Mouse (Mus musculus) forebrain, embryonic 16.5 days (tissue): ENCODE results near the gene Nxn. TPM values are rescaled to one million over a fixed set of nuclear protein-coding genes. Genes with fewer than 3 reads are reported as not detected.

Experiments used
- ATAC-seq: fragments of 200-750 bp; cut with Nextera tagmentation; 2 replicates; pipeline ENCODE4 v1.8.0; 2017; ENCODE audit warnings: mild to moderate bottlenecking, moderate library complexity
- H3K27ac ChIP-seq: fragments of 300-500 bp; sonication (generic); 2 replicates; pipeline ENCODE4 v1.5.1; 2014; ENCODE audit warnings: low read length, control low read depth
- H3K27me3 ChIP-seq: fragments of 300-500 bp; sonication (generic); replicated peaks from 2 replicates; pipeline ENCODE4 v1.6.1; 2014; ENCODE audit warnings: low read length; ENCODE audit not compliant: control insufficient read depth, insufficient read depth
- H3K36me3 ChIP-seq: fragments of 300-500 bp; sonication (generic); 2 replicates; pipeline ENCODE4 v1.6.1; 2014; ENCODE audit not compliant: control insufficient read depth, insufficient read depth
- H3K4me1 ChIP-seq: fragments of 300-500 bp; sonication (generic); replicated peaks from 2 replicates; pipeline ENCODE4 v1.6.1; 2014; ENCODE audit warnings: low read length; ENCODE audit not compliant: control insufficient read depth, insufficient read depth
- H3K4me2 ChIP-seq: fragments of 300-500 bp; sonication (generic); 2 replicates; pipeline ENCODE4 v1.6.1; 2014; ENCODE audit warnings: mild to moderate bottlenecking, low read length, control low read depth
- H3K4me3 ChIP-seq: fragments of 300-500 bp; sonication (generic); replicated peaks from 2 replicates; pipeline ENCODE4 v1.5.1; 2014; ENCODE audit warnings: mild to moderate bottlenecking, low read length, control low read depth
- H3K9ac ChIP-seq: fragments of 300-500 bp; sonication (generic); replicated peaks from 2 replicates; pipeline ENCODE4 v1.6.1; 2014; ENCODE audit warnings: low read depth, low read length, control low read depth
- H3K9me3 ChIP-seq: fragments of 300-500 bp; sonication (generic); 2 replicates; pipeline ENCODE4 v1.6.1; 2016; ENCODE audit warnings: low read length; ENCODE audit not compliant: control insufficient read depth
- WGBS: fragments of 180-500 bp; shearing (Covaris S2); extraction: QIAGEN DNeasy Blood & Tissue Kit; methylation state at CpG from one replicate; pipeline ENCODE4 v1.1.7; 2014; 5-methylcytosine and 5-hydroxymethylcytosine counted together
- polyA plus RNA-seq: library from polyadenylated mRNA; unstranded; fragments of >200 nt; fragmentation: Nextera tagmentation; extraction: Ambion mirVana; gene quantifications from 2 replicates; pipeline ENCODE4 v1.2.1, GENCODE M21; 2015

Gene Nxn
- polyA plus RNA-seq, 1 experiment from 2014 or later = 14.5 TPM

DNA sequence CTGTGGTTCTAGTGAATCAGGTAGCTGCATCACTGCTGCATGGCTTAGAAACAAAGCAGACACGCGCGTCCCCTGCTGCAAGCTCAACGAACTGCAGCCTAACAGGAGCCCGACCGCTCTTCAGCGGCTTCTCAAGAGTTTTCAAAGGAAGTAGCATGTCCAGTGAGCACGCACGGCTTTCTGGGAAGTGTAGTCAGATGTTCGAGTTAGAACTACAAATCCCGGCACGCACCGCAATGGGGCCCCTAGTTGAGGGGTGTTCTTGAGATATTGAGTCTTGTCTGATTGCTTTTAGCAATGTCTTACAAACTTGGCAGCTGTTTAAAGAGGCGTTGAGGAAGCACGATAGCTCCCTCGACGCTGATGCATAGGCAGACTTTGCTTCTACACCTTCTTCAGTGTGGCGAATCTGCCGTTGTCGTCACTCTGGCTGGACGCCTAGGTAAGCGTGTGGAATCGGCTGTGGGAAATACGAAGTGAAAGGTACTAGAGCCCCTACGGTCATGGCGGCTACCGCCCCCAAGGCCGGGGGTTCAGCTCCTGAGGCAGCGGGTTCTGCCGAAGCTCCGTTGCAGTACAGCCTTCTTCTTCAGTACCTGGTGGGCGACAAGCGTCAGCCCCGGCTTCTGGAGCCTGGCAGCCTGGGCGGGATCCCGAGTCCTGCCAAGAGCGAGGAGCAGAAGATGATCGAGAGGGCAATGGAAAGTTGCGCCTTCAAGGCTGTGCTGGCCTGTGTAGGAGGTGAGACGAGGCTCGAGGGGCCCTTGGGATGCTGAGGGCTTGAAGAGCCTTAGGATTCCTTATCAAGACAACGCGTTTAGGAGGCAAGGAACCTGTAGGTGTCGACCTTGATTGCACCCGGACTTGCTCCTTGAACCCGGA is 8.0 kb upstream of the Nxn start, which contains the start of gene Timm22:
Gene Timm22 (plus strand): TSS at position 251 of the 882 bp plus-strand sequence.
- H3K9ac ChIP-seq = peak within 1 kb of the TSS; percentile 86
- peak within 1 kb of the TSS; percentile 80 for H3K27ac ChIP-seq
- H3K9me3 ChIP-seq = no peaks in the 10 kb centered on the region
- H3K4me2 ChIP-seq = peak within 1 kb of the TSS; percentile 70
- no peaks in the 10 kb centered on the region for H3K27me3 ChIP-seq
- peaks cover 12% of the 10 kb centered on the region for H3K4me1 ChIP-seq
- peak; percentile 97 for ATAC-seq
- H3K4me3 ChIP-seq = peak within 1 kb of the TSS; percentile 78
- WGBS = under 1% methylated on average over 46 of the region's 46 CpGs
- no peaks in the 10 kb centered on the region for H3K36me3 ChIP-seq

GRCm38 (mm10) chr11:76405626-76406264 is 6.8 kb upstream of the Nxn start:
- H3K9ac ChIP-seq = no peak overlapping the region
- H3K36me3 ChIP-seq = no peaks in the 10 kb centered on the region
- H3K4me3 ChIP-seq = no peak overlapping the region
- no peaks in the 10 kb centered on the region for H3K9me3 ChIP-seq
- 92% methylated on average over 5 of the region's 5 CpGs for WGBS
- H3K4me1 ChIP-seq = peaks cover 15% of the 10 kb centered on the region
- no peak for ATAC-seq
- H3K27ac ChIP-seq = no peak overlapping the region
- H3K4me2 ChIP-seq = no peak overlapping the region
- H3K27me3 ChIP-seq = no peaks in the 10 kb centered on the region

- 78% methylated on average over 4 of the region's 4 CpGs for WGBS
- ATAC-seq = no peak
- H3K4me3 ChIP-seq = no peak overlapping the region
- H3K9me3 ChIP-seq = no peaks in the 10 kb centered on the region
- H3K27ac ChIP-seq = no peak overlapping the region
- peaks cover 15% of the 10 kb centered on the region for H3K4me1 ChIP-seq
- H3K9ac ChIP-seq = no peak overlapping the region
- H3K27me3 ChIP-seq = no peaks in the 10 kb centered on the region
- H3K4me2 ChIP-seq = no peak overlapping the region
- no peaks in the 10 kb centered on the region for H3K36me3 ChIP-seq
Measured at GRCm38 (mm10) chr11:76405113-76405512, 6.2 kb upstream of the Nxn start.

- Histone ChIP-seq H3K4me2 (no peak overlapping the region), H3K9ac (no peak overlapping the region), H3K27ac (0 out of 2 replicates have a peak overlapping the region, but pooled peaks have one; percentile 12), H3K36me3 (no peaks in the 10 kb centered on the region), H3K27me3 (no peaks in the 10 kb centered on the region), H3K4me1 (peaks cover 20% of the 10 kb centered on the region), H3K4me3 (no peak overlapping the region), H3K9me3 (no peaks in the 10 kb centered on the region)
- ATAC-seq = no peak
- WGBS = 55% methylated on average over 10 of the region's 10 CpGs
Measured at GRCm38 (mm10) chr11:76401398-76401797, 2.5 kb upstream of the Nxn start.

- Histone ChIP-seq H3K9me3 (no peaks in the 10 kb centered on the region), H3K4me1 (peaks cover 20% of the 10 kb centered on the region), H3K27me3 (no peaks in the 10 kb centered on the region), H3K4me2 (peak overlapping the region; percentile 98), H3K36me3 (no peaks in the 10 kb centered on the region), H3K4me3 (peak overlapping the region; percentile 63), H3K9ac (no peak overlapping the region; the same call in 1 of the 2 replicates), H3K27ac (no peak overlapping the region)
- 6% methylated on average over 11 of the region's 11 CpGs for WGBS
- ATAC-seq = peak; percentile 46; the same call in 1 of the 2 replicates
Measured at GRCm38 (mm10) chr11:76399587-76400330, 819 bp upstream of the Nxn start.

- WGBS = under 1% methylated on average over 25 of the region's 33 CpGs
- peak overlapping the region; percentile 63 for H3K4me3 ChIP-seq
- peaks cover 20% of the 10 kb centered on the region for H3K4me1 ChIP-seq
- no peaks in the 10 kb centered on the region for H3K36me3 ChIP-seq
- peak; percentile 53 for ATAC-seq
- peak overlapping the region; percentile 98 for H3K4me2 ChIP-seq
- H3K27ac ChIP-seq = peak overlapping the region; percentile 69; the same call in 1 of the 2 replicates
- H3K27me3 ChIP-seq = no peaks in the 10 kb centered on the region
- no peaks in the 10 kb centered on the region for H3K9me3 ChIP-seq
- peak overlapping the region; percentile 78 for H3K9ac ChIP-seq
Measured at GRCm38 (mm10) chr11:76398312-76398797, 585 bp downstream of the Nxn start.

GRCm38 (mm10) chr11:76397650-76398311 is 1.2 kb downstream of the Nxn start:
- Histone ChIP-seq H3K27me3 (no peaks in the 10 kb centered on the region), H3K4me2 (peak overlapping the region; percentile 98), H3K27ac (no peak overlapping the region), H3K9ac (peak overlapping the region; percentile 78), H3K4me3 (peak overlapping the region; percentile 63), H3K36me3 (no peaks in the 10 kb centered on the region), H3K9me3 (no peaks in the 10 kb centered on the region), H3K4me1 (peaks cover 20% of the 10 kb centered on the region)
- under 1% methylated on average over 24 of the region's 26 CpGs for WGBS
- 0 out of 2 replicates have a peak, but pooled peaks have one; percentile 5 for ATAC-seq

DNA sequence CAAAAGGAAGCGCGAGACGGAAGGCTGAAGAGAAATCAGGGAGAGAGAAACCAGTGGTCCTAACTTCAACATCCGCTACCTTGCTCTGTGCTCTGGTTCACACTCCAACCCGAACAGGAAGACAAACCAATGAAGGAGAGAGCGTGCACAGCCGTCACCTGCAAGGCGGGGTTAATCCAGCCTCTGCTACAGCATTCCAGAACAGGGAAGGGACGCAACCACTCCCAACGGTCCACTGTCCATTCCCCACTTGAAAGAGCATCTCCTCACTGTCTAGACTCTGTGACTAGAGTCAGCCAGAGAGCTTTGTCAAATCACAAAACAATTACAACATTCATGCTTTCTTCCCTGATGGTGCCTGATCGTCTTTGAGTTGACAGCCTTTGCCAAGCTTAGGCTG is 5.9 kb downstream of the Nxn start:
- H3K4me2 ChIP-seq = no peak overlapping the region
- no peaks in the 10 kb centered on the region for H3K9me3 ChIP-seq
- H3K4me1 ChIP-seq = peaks cover 13% of the 10 kb centered on the region
- H3K27ac ChIP-seq = no peak overlapping the region
- no peak for ATAC-seq
- WGBS = 87% methylated on average over 11 of the region's 11 CpGs
- no peak overlapping the region for H3K4me3 ChIP-seq
- H3K9ac ChIP-seq = no peak overlapping the region
- H3K36me3 ChIP-seq = no peaks in the 10 kb centered on the region
- no peaks in the 10 kb centered on the region for H3K27me3 ChIP-seq
